Mouse (Mus musculus) embryonic fibroblast, embryonic 13.5 days (primary cell): ENCODE results near the gene Oas1d.
"Not testable (repeated sequence)": the region's sequence is repeated elsewhere in the genome, so short reads cannot be mapped to it uniquely, and the experiment has no call there.

Source experiments
- CTCF ChIP-seq: IDR thresholded peaks from 2 replicates; pipeline ENCODE4 v1.5.1; 2011; ENCODE audit warnings: mild to moderate bottlenecking, control low read depth, low read length, moderate library complexity, borderline replicate concordance; ENCODE audit not compliant: insufficient read depth
- POLR2A ChIP-seq: IDR thresholded peaks from 2 replicates; pipeline ENCODE4 v1.6.1; 2011; ENCODE audit warnings: low read depth, mild to moderate bottlenecking, control low read depth, low read length, moderate library complexity

DNA sequence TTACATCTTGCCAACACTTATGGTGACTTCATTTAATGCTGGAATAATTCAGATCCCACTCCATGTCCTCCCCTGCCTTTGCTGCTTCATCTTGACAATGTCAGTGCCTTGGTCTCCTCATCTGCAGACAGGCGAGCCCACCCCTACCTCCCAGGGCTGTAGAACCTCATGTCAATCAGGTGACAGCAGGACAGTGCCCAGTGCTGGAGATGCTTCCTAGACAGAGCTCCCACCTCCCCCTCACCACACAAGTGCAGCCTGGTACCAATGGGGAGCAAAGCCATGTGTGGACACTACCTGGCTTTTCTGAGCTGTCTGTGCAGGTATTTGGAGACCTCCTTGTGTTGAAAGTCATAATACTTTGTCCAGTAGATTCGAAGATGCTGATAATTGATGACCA lies 35.5 kb upstream of the Oas1d start:
- not testable (repeated sequence) for TF ChIP-seq CTCF, POLR2A
